Mouse (Mus musculus) spleen, postnatal 14 days (tissue): ENCODE measurements around the gene Dydc2.
"Not testable (repeated sequence)": the region's sequence is repeated elsewhere in the genome, so short reads cannot be mapped to it uniquely, and the experiment has no call there.

Experiments used
- DNase-seq, 2 experiments: peaks; one replicate each; pipeline ENCODE4 v3.0.0; 2021 to 2022; ENCODE audit warnings: low spot score in 2 of 2

Dydc2 gene

GRCm38 (mm10) chr14:41069108-41069507 is at the start of gene Dydc2:
Dydc2 (minus strand) TSS chr14:41069208.
- DNase-seq = no peak

- DNase-seq = no peak
These were observed 47.3 kb upstream of the Dydc2 start for GRCm38 (mm10) chr14:41116271-41116670.

GRCm38 (mm10) chr14:41112944-41113343 is 43.9 kb upstream of the Dydc2 start:
- no peak for DNase-seq

DNA sequence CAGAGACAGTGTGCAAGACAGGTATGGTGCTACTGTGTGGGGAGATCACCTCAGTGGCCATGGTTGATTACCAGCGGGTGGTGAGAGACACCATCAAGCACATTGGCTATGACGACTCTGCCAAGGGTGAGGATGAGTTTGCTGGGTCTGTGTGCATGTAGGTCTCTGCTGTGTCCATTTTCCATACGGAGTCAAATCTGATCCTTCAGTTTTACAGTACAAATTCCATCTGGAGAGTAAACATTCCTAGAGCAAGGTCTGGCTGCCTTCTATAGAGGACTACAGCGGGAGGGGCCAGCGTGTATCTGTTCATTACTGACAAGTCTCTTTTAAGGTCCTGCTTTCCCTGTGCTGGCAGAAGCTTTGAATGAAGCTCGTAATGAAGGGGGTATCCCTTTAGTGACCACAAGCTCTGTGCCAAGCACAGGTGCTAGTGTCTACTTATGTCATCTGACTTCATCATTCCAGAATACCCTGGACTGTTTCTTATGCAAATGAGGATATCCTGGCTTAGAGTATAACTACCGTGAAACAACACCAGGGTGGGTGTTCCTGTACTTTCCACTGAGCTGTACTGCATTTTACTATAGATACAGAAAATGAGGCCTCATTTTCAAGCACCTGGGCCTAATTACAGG is 42.1 kb upstream of the Dydc2 start:
- DNase-seq = no peak

- no peak for DNase-seq
These were observed 35.9 kb upstream of the Dydc2 start, which contains the start of gene Mat1a for GRCm38 (mm10) chr14:41104853-41105444. Mat1a (plus strand) TSS chr14:41105035.

GRCm38 (mm10) chr14:41102269-41102668 is 33.3 kb upstream of the Dydc2 start:
- no peak for DNase-seq

- no peak for DNase-seq
These were observed 32.2 kb upstream of the Dydc2 start for GRCm38 (mm10) chr14:41101242-41101641.

- DNase-seq = no peak
These were observed 31.7 kb upstream of the Dydc2 start for GRCm38 (mm10) chr14:41100712-41101111.

GRCm38 (mm10) chr14:41098726-41099125 is 29.7 kb upstream of the Dydc2 start:
- DNase-seq = no peak

GRCm38 (mm10) chr14:41096296-41096860 is 27.4 kb upstream of the Dydc2 start:
- no peak for DNase-seq

DNA sequence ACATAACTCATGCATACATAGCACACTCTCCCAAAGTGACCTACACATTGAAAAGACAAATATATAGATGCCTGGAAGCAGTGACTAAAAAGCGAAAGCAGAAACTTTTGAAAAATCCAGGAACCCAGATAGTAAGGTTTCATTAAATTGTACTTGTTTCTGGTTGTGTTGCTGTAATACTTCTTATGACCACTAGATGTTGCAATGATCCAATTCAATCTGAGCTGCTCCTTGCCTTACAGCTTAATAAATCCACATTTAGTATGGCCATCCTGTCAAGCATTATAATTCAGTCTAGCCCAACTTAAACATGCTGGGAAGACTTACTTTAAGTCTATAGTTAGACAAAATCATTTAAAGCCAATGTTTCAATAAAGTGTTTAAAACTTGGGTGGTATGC is 25.1 kb upstream of the Dydc2 start:
- no peak for DNase-seq

DNA sequence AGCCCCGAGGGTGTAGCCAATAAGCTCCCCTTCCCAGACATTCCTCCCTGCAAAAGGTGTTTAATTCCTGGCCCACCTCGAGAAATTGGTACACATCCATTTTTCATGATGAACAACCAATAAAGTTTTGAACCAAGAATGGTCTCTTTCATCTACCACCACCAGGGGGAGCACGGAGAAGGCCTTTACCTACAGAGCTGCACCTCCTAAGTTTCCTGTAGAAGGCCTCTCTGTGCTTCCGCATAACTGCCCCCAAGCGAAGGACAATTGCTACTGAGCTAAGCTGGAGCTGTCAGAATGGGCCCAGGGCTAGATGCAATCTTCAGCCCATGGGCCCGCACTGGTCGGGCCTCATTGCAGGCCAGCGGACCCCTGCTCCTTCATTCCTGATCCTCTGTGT is 21.8 kb upstream of the Dydc2 start:
- peak in 1 of 2 experiments; percentile 7 for DNase-seq

GRCm38 (mm10) chr14:41087509-41087908 is 18.5 kb upstream of the Dydc2 start:
- DNase-seq = peak in 1 of 2 experiments; percentile 6

DNA sequence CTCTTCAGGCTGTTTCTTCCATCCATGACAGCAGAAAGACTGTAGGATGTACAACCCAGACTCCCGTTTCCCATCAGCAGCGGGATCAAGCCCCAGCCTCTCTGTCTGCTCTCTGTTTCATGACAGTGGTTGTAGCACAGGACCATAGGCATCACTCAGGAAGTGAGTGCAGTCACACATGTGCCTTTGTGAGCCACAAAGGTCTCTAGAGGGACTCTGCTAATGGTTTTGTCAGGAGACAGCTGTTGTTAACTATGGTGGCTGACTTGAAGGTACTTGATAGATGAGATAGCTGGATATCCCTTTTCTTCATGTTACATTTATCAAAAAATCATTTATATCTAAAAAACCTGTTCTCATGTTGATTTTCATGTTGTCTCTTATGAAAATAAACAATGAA is 13.4 kb upstream of the Dydc2 start:
- no peak for DNase-seq

DNA sequence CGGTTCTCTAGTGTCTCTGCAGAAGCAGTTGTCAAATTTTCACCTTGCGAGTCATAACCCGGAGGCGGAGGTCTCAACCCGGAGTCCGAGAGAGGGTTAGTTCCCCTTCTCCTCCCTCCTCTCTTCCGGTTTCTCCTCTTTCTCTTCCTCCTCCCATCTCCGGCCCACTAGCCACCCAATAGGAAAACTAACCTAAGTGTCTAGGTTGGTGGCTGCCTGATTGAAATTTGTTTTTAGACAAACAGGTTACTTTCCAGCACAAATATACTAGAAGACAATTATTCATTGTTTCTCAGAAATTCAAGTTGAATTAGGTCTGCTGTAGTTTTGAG is 3.9 kb upstream of the Dydc2 start:
- DNase-seq = no peak

DNA sequence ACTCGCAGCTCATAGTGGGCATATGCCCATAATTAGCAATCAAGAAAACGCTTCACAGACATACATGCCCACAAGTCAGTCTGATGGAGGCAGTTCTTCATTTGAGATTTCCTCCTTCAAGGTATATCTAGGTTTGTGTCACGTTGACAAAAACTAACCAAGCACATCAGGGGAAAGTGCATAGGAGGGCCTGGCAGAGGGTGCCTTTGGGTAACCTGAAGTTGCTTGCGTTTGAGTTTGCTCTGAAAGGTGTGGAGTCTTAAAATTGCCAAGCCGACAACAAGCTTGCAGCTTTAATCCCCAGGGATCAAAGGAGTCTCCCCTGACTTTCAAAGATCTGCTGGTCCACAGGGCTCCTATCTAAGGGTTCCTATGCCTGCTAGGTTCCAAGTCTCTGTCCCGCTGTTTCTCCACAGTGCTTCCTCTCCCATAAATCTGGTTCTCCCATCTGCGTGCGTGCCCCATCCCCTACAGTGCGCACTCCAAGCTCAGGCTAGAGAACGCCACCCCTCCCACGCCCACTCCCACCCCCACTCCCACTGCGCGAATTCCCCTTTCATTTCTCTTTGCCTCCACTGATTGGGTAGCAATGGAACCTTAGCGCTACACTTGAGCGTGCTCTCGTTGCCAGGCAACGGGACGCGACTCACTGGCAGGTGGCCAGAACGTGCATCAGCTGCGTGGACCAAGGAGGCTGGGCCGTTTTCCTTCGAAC is 3.4 kb upstream of the Dydc2 start, which contains the start of gene Dydc1:
Gene Dydc1 (plus strand): TSS at position 683 of the 715 bp plus-strand sequence.
- peak in 1 of 2 experiments; percentile 9 for DNase-seq

DNA sequence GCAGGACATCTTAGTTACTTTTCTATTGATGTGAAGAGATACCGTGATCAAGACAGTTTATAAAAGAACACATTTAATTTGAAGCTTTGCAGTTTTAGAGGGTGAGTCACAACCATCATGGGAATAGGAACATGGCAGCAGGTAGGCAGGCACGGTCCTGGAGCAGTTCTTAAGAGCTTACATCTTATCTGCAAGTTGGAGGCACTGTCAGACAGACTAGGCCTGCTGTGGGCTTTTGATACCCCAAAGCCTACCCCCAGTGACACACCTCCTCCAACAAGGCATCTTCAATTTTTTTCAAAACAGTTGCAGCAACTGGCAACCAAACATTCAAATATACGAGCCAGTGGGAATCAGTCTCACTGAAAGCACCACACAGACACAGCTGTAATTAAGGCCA is 1.3 kb upstream of the Dydc2 start:
- DNase-seq = no peak

- no peak for DNase-seq
These were observed 2.6 kb downstream of the Dydc2 start for GRCm38 (mm10) chr14:41066416-41066815.

- DNase-seq = peak in 1 of 2 experiments; percentile 5
These were observed 3.8 kb downstream of the Dydc2 start for GRCm38 (mm10) chr14:41065168-41065567.

DNA sequence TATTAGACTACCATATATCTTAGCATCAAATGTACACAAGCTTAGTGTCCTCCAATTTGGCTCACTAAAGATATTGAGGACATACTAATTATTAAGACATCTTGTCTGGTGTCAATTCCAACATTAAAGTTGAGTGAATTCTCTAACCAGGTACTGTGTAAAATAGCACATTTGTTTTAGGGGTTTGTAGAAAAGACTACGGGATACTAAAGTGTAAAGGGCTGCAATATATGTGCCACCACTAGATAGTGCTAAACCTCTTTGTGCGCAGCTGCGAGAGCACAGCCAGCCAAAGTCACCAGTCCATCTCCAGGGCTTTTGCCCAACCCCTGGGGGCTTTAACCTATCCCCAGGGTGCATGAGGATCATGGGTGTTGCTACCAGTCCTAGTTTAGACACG is 15.8 kb downstream of the Dydc2 start:
- DNase-seq = not testable (repeated sequence)

GRCm38 (mm10) chr14:41052481-41052880 is 16.5 kb downstream of the Dydc2 start:
- no peak for DNase-seq

GRCm38 (mm10) chr14:41050471-41050870 is 18.5 kb downstream of the Dydc2 start:
- no peak for DNase-seq

- no peak for DNase-seq
These were observed 21.6 kb downstream of the Dydc2 start for GRCm38 (mm10) chr14:41047402-41047801.
